Mouse (Mus musculus) kidney, postnatal 14 days (tissue): ENCODE measurements around the gene Gm49510.

ENCODE experiments used
- DNase-seq: peaks from one replicate; pipeline ENCODE4 v3.0.0; 2022; ENCODE audit warnings: mixed read lengths

Gene Gm49510

GRCm38 (mm10) chr15:78948152-78948725 lies 48.8 kb downstream of the Gm49510 start:
- DNase-seq, result no peak

GRCm38 (mm10) chr15:78948883-78949282 lies 49.4 kb downstream of the Gm49510 start:
- no peak for DNase-seq

- DNase-seq, result no peak
Measured at GRCm38 (mm10) chr15:78955663-78956062, 56.2 kb downstream of the Gm49510 start.

- DNase-seq, result no peak
Measured at GRCm38 (mm10) chr15:78956351-78956750, 56.9 kb downstream of the Gm49510 start.

- no peak for DNase-seq
Measured at GRCm38 (mm10) chr15:78957021-78957420, 57.6 kb downstream of the Gm49510 start.

- no peak for DNase-seq
Measured at GRCm38 (mm10) chr15:78959537-78959936, 60.1 kb downstream of the Gm49510 start.

- no peak for DNase-seq
Measured at GRCm38 (mm10) chr15:78960088-78960487, 60.6 kb downstream of the Gm49510 start.

GRCm38 (mm10) chr15:78962885-78963284 lies 63.4 kb downstream of the Gm49510 start:
- peak; percentile 79 for DNase-seq
